Mouse (Mus musculus): ENCODE results near the gene Washc4. TPM values are rescaled to one million over a fixed set of nuclear protein-coding genes. Genes with fewer than 3 reads are reported as not detected.

Washc4 gene
- total and polyA plus RNA-seq, 3 experiments, result 2.3 to 61.5 (median 46.0) TPM

GRCm38 (mm10) chr10:83592616-83593015, 49.1 kb downstream of the Washc4 start:
- ATAC-seq (ENCODE audit: extremely low read depth, insufficient number of reproducible peaks, low FRiP score, poor library complexity, severe bottlenecking), result no peak
- peaks cover 81% of the 10 kb centered on the region for H3K36me3 ChIP-seq (replicated peaks)

GRCm38 (mm10) chr10:83594526-83594925, 51.0 kb downstream of the Washc4 start:
- H3K4me3 ChIP-seq (ENCODE audit: low read depth, low read length), result no peak overlapping the region
- H3K36me3 ChIP-seq (replicated peaks), result peaks cover 80% of the 10 kb centered on the region

More at GRCm38 (mm10) chr10:83592616-83593015, 49.1 kb downstream of the Washc4 start:
- TF ChIP-seq POLR2AphosphoS5 (IDR thresholded peaks at IDR 0.05; ENCODE audit: insufficient replicate concordance, low read depth, low read length) (no peak), GATA2 (IDR thresholded peaks at IDR 0.05; ENCODE audit: borderline replicate concordance, low read depth, low read length) (no peak), TAL1 (conservative IDR thresholded peaks at IDR 0.05; ENCODE audit: low read depth, low read length) (no peak), GATA1 (IDR thresholded peaks at IDR 0.05; ENCODE audit: borderline replicate concordance, low read length) (no peak), CTCF (IDR thresholded peaks at IDR 0.05; ENCODE audit: low read depth, low read length) (no peak)
- Histone ChIP-seq H3K4me3 (ENCODE audit: low read depth, low read length) (no peak overlapping the region), H3K9me3 (replicated peaks) (no peaks in the 10 kb centered on the region), H3K4me1 (ENCODE audit: insufficient read depth, low read depth, low read length) (no peaks in the 10 kb centered on the region), H3K27me3 (ENCODE audit: insufficient read depth, low read length) (no peaks in the 10 kb centered on the region)
- no peak for DNase-seq (ENCODE audit: low spot score)

GRCm38 (mm10) chr10:83600650-83601049, 57.1 kb downstream of the Washc4 start:
- DNase-seq (ENCODE audit: low spot score), result no peak
- no peak for TF ChIP-seq GATA2 (IDR thresholded peaks at IDR 0.05; ENCODE audit: borderline replicate concordance, low read depth, low read length)
- no peak for TF ChIP-seq GATA1 (IDR thresholded peaks at IDR 0.05; ENCODE audit: borderline replicate concordance, low read length)
- no peak for TF ChIP-seq CTCF (IDR thresholded peaks at IDR 0.05; ENCODE audit: low read depth, low read length)
- TF ChIP-seq TAL1 (conservative IDR thresholded peaks at IDR 0.05; ENCODE audit: low read depth, low read length), result no peak
- TF ChIP-seq POLR2AphosphoS5 (IDR thresholded peaks at IDR 0.05; ENCODE audit: insufficient replicate concordance, low read depth, low read length), result no peak
- peaks cover 74% of the 10 kb centered on the region for H3K36me3 ChIP-seq (replicated peaks)
- H3K4me1 ChIP-seq (ENCODE audit: insufficient read depth, low read depth, low read length), result no peaks in the 10 kb centered on the region
- H3K9me3 ChIP-seq (replicated peaks), result no peaks in the 10 kb centered on the region
- ATAC-seq (ENCODE audit: extremely low read depth, insufficient number of reproducible peaks, low FRiP score, poor library complexity, severe bottlenecking), result no peak
- no peaks in the 10 kb centered on the region for H3K27me3 ChIP-seq (ENCODE audit: insufficient read depth, low read length)
- H3K4me3 ChIP-seq (ENCODE audit: low read depth, low read length), result no peak overlapping the region

More at GRCm38 (mm10) chr10:83594526-83594925, 51.0 kb downstream of the Washc4 start:
- TF ChIP-seq GATA2 (IDR thresholded peaks at IDR 0.05; ENCODE audit: borderline replicate concordance, low read depth, low read length) (no peak), GATA1 (IDR thresholded peaks at IDR 0.05; ENCODE audit: borderline replicate concordance, low read length) (no peak)
- Histone ChIP-seq H3K27me3 (ENCODE audit: insufficient read depth, low read length) (no peaks in the 10 kb centered on the region), H3K4me1 (ENCODE audit: insufficient read depth, low read depth, low read length) (no peaks in the 10 kb centered on the region), H3K9me3 (replicated peaks) (no peaks in the 10 kb centered on the region)
- no peak for DNase-seq (ENCODE audit: low spot score)
- ATAC-seq (ENCODE audit: extremely low read depth, insufficient number of reproducible peaks, low FRiP score, poor library complexity, severe bottlenecking), result no peak

- DNase-seq (ENCODE audit: low spot score), result no peak
- no peaks in the 10 kb centered on the region for H3K27me3 ChIP-seq (ENCODE audit: insufficient read depth, low read length)
- no peak for TF ChIP-seq TAL1 (conservative IDR thresholded peaks at IDR 0.05; ENCODE audit: low read depth, low read length)
- TF ChIP-seq CTCF (IDR thresholded peaks at IDR 0.05; ENCODE audit: low read depth, low read length), result no peak
- no peak for TF ChIP-seq POLR2AphosphoS5 (IDR thresholded peaks at IDR 0.05; ENCODE audit: insufficient replicate concordance, low read depth, low read length)
- no peak for TF ChIP-seq GATA1 (IDR thresholded peaks at IDR 0.05; ENCODE audit: borderline replicate concordance, low read length)
- no peak for TF ChIP-seq GATA2 (IDR thresholded peaks at IDR 0.05; ENCODE audit: borderline replicate concordance, low read depth, low read length)
- no peak for ATAC-seq (ENCODE audit: extremely low read depth, insufficient number of reproducible peaks, low FRiP score, poor library complexity, severe bottlenecking)
- no peak overlapping the region for H3K4me3 ChIP-seq (ENCODE audit: low read depth, low read length)
- no peaks in the 10 kb centered on the region for H3K9me3 ChIP-seq (replicated peaks)
- H3K4me1 ChIP-seq (ENCODE audit: insufficient read depth, low read depth, low read length), result no peaks in the 10 kb centered on the region
- H3K36me3 ChIP-seq (replicated peaks), result peaks cover 79% of the 10 kb centered on the region
Observed at GRCm38 (mm10) chr10:83603956-83604564, 60.5 kb downstream of the Washc4 start.

- ATAC-seq (ENCODE audit: extremely low read depth, insufficient number of reproducible peaks, low FRiP score, poor library complexity, severe bottlenecking) (no peak), DNase-seq (ENCODE audit: low spot score) (no peak)
- TF ChIP-seq TAL1 (conservative IDR thresholded peaks at IDR 0.05; ENCODE audit: low read depth, low read length) (no peak), POLR2AphosphoS5 (IDR thresholded peaks at IDR 0.05; ENCODE audit: insufficient replicate concordance, low read depth, low read length) (no peak), GATA1 (IDR thresholded peaks at IDR 0.05; ENCODE audit: borderline replicate concordance, low read length) (no peak), GATA2 (IDR thresholded peaks at IDR 0.05; ENCODE audit: borderline replicate concordance, low read depth, low read length) (no peak), CTCF (IDR thresholded peaks at IDR 0.05; ENCODE audit: low read depth, low read length) (no peak)
- Histone ChIP-seq H3K27me3 (ENCODE audit: insufficient read depth, low read length) (no peaks in the 10 kb centered on the region), H3K4me3 (ENCODE audit: low read depth, low read length) (no peak overlapping the region), H3K36me3 (replicated peaks) (peaks cover 76% of the 10 kb centered on the region), H3K4me1 (ENCODE audit: insufficient read depth, low read depth, low read length) (no peaks in the 10 kb centered on the region), H3K9me3 (replicated peaks) (no peaks in the 10 kb centered on the region)
Observed at GRCm38 (mm10) chr10:83605637-83606183, 62.2 kb downstream of the Washc4 start.

GRCm38 (mm10) chr10:83607111-83607510, 63.6 kb downstream of the Washc4 start:
- Histone ChIP-seq H3K9me3 (replicated peaks) (no peaks in the 10 kb centered on the region), H3K36me3 (replicated peaks) (peaks cover 75% of the 10 kb centered on the region), H3K27me3 (ENCODE audit: insufficient read depth, low read length) (no peaks in the 10 kb centered on the region), H3K4me3 (ENCODE audit: low read depth, low read length) (no peak overlapping the region), H3K4me1 (ENCODE audit: insufficient read depth, low read depth, low read length) (no peaks in the 10 kb centered on the region)
- TF ChIP-seq GATA2 (IDR thresholded peaks at IDR 0.05; ENCODE audit: borderline replicate concordance, low read depth, low read length), result no peak
- no peak for TF ChIP-seq GATA1 (IDR thresholded peaks at IDR 0.05; ENCODE audit: borderline replicate concordance, low read length)
- TF ChIP-seq POLR2AphosphoS5 (IDR thresholded peaks at IDR 0.05; ENCODE audit: insufficient replicate concordance, low read depth, low read length), result no peak
- TF ChIP-seq TAL1 (conservative IDR thresholded peaks at IDR 0.05; ENCODE audit: low read depth, low read length), result no peak
- TF ChIP-seq CTCF (IDR thresholded peaks at IDR 0.05; ENCODE audit: low read depth, low read length), result no peak
- ATAC-seq (ENCODE audit: extremely low read depth, insufficient number of reproducible peaks, low FRiP score, poor library complexity, severe bottlenecking), result no peak
- no peak for DNase-seq (ENCODE audit: low spot score)
